Comparison of ENCODE assay signal across 25 mouse cellular contexts in genomic region chr3:83147273-83148054, GRCm38 (mm10). TPM values are rescaled to one million over a fixed set of nuclear protein-coding genes. Genes with fewer than 3 reads are reported as not detected.
A peak's percentile ranks its signal among the peaks of the same experiment; 100 is the strongest.
DNase-seq lines count a peak whose midpoint lies in the region; ATAC-seq lines count a peak whose summit lies in the region.
"Had no signal": no experiment of that assay in that cellular context is flagged by ENCODE, and none has a peak within 500 bp of the region (broad histone marks: within the 10 kb centered on the region; RNA-seq: fewer than 3 reads in every experiment).

No protein-coding gene starts in this region.

- intact Hi-C loops in left cerebral cortex, postnatal 25 days (cut with DNase I) = no loop called here

- peak overlapping the region; percentile 12; the same call in 1 of the 2 replicates for H3K9ac ChIP-seq in hindbrain, embryonic 14.5 days
- H3K9ac ChIP-seq in midbrain, embryonic 14.5 days (replicated peaks; ENCODE audit: low read length) = no peak overlapping the region
- H3K9ac ChIP-seq: heart, embryonic 13.5 days; limb, embryonic 15.5 days; liver, embryonic 15.5 days; lung, embryonic 15.5 days; midbrain, embryonic 12.5 days; stomach, embryonic 15.5 days had no signal

- no peak for DNase-seq in hindbrain, embryonic 14.5 days (ENCODE audit: low spot score)
- DNase-seq in midbrain, embryonic 14.5 days = no peak
- no peak for DNase-seq in left cerebral cortex, postnatal 25 days (ENCODE audit: low spot score in 2 of 2)
- DNase-seq in right cerebral cortex, postnatal 36 days (ENCODE audit: low spot score in 2 of 2) = no peak
- DNase-seq: adrenal gland, adult 2 months; cerebellum, adult 11 months; cerebellum, adult 9-11 months; gastrocnemius, postnatal 36 days; heart, adult 2 months; heart, postnatal 14 days; kidney, adult 2 months; layer of hippocampus, adult 9-11 months; left cerebral cortex, postnatal 4 days; thymus, postnatal 25 days had no signal

- WGBS in hindbrain, embryonic 14.5 days = 67% methylated on average over 6 of the region's 6 CpGs
- 75% methylated on average over 6 of the region's 6 CpGs for WGBS in midbrain, embryonic 14.5 days

- no peaks in the 10 kb centered on the region for H3K9me3 ChIP-seq in megakaryocyte, embryonic 14.5 days
- no peaks in the 10 kb centered on the region for H3K9me3 ChIP-seq in hindbrain, embryonic 14.5 days (ENCODE audit: control insufficient read depth, low read length)
- no peaks in the 10 kb centered on the region for H3K9me3 ChIP-seq in midbrain, embryonic 14.5 days (ENCODE audit: control insufficient read depth, low read length)
- H3K9me3 ChIP-seq: heart, embryonic 13.5 days; limb, embryonic 15.5 days; liver, embryonic 15.5 days; lung, embryonic 15.5 days; midbrain, embryonic 12.5 days; stomach, embryonic 15.5 days had no signal

- peak overlapping the region; percentile 43 for H3K27ac ChIP-seq in hindbrain, embryonic 14.5 days
- peak overlapping the region; percentile 55; the same call in 1 of the 2 replicates for H3K27ac ChIP-seq in midbrain, embryonic 14.5 days (replicated peaks; ENCODE audit: low read depth, low read length)
- H3K27ac ChIP-seq: heart, adult 2 months; heart, embryonic 13.5 days; kidney, postnatal 0 days; limb, embryonic 15.5 days; liver, embryonic 15.5 days; lung, embryonic 15.5 days; midbrain, embryonic 12.5 days; stomach, embryonic 15.5 days had no signal

- H3K27me3 ChIP-seq in megakaryocyte, embryonic 14.5 days (replicated peaks) = peaks cover 2% of the 10 kb centered on the region
- no peaks in the 10 kb centered on the region for H3K27me3 ChIP-seq in hindbrain, embryonic 14.5 days (ENCODE audit: control insufficient read depth, insufficient read depth, low read length)
- H3K27me3 ChIP-seq in midbrain, embryonic 14.5 days (ENCODE audit: control insufficient read depth, insufficient read depth, low read length) = no peaks in the 10 kb centered on the region
- H3K27me3 ChIP-seq: heart, embryonic 13.5 days; limb, embryonic 15.5 days; liver, embryonic 15.5 days; lung, embryonic 15.5 days; midbrain, embryonic 12.5 days; stomach, embryonic 15.5 days had no signal

- H3K4me3 ChIP-seq in megakaryocyte, embryonic 14.5 days (replicated peaks) = peak overlapping the region; percentile 33
- H3K4me3 ChIP-seq in hindbrain, embryonic 14.5 days (replicated peaks; ENCODE audit: low read length) = no peak overlapping the region
- no peak overlapping the region for H3K4me3 ChIP-seq in midbrain, embryonic 14.5 days (replicated peaks; ENCODE audit: low read depth, low read length)
- H3K4me3 ChIP-seq: heart, adult 2 months; heart, embryonic 13.5 days; limb, embryonic 15.5 days; liver, embryonic 15.5 days; lung, embryonic 15.5 days; midbrain, embryonic 12.5 days; stomach, embryonic 15.5 days had no signal

- H3K36me3 ChIP-seq in megakaryocyte, embryonic 14.5 days (replicated peaks; ENCODE audit: low read length) = no peaks in the 10 kb centered on the region
- H3K36me3 ChIP-seq in hindbrain, embryonic 14.5 days (replicated peaks; ENCODE audit: control insufficient read depth, insufficient read depth) = no peaks in the 10 kb centered on the region
- H3K36me3 ChIP-seq in midbrain, embryonic 14.5 days (ENCODE audit: control insufficient read depth, insufficient read depth, low read length) = no peaks in the 10 kb centered on the region
- H3K36me3 ChIP-seq: heart, embryonic 13.5 days; limb, embryonic 15.5 days; liver, embryonic 15.5 days; lung, embryonic 15.5 days; midbrain, embryonic 12.5 days; stomach, embryonic 15.5 days had no signal

- H3K4me1 ChIP-seq in megakaryocyte, embryonic 14.5 days = no peaks in the 10 kb centered on the region
- H3K4me1 ChIP-seq in hindbrain, embryonic 14.5 days (replicated peaks; ENCODE audit: control insufficient read depth, insufficient read depth, low read length) = peaks cover 8% of the 10 kb centered on the region
- H3K4me1 ChIP-seq in midbrain, embryonic 14.5 days (ENCODE audit: control insufficient read depth, insufficient read depth, low read length) = peaks cover 9% of the 10 kb centered on the region; the same call in 1 of the 2 replicates
- H3K4me1 ChIP-seq: heart, embryonic 13.5 days; limb, embryonic 15.5 days; liver, embryonic 15.5 days; stomach, embryonic 15.5 days had no signal

- no peak for ATAC-seq in megakaryocyte, adult 5-6 weeks (ENCODE audit: poor library complexity, severe bottlenecking)
- peak; percentile 48; the same call in 1 of the 2 replicates for ATAC-seq in hindbrain, embryonic 14.5 days (ENCODE audit: low FRiP score)
- no peak; the same call in 1 of the 2 replicates for ATAC-seq in midbrain, embryonic 14.5 days (ENCODE audit: low FRiP score, low TSS enrichment)
- no peak for ATAC-seq in megakaryocyte-erythroid progenitor cell, adult 5-6 weeks (replicated peaks; ENCODE audit: low FRiP score, low TSS enrichment, poor library complexity, severe bottlenecking)

- H3K4me2 ChIP-seq in hindbrain, embryonic 14.5 days (replicated peaks) = no peak overlapping the region
- H3K4me2 ChIP-seq in midbrain, embryonic 14.5 days (ENCODE audit: low read length) = no peak overlapping the region
- H3K4me2 ChIP-seq: heart, embryonic 13.5 days; limb, embryonic 15.5 days; liver, embryonic 15.5 days; lung, embryonic 15.5 days; midbrain, embryonic 12.5 days; stomach, embryonic 15.5 days had no signal

RNA-seq across cellular contexts. Expression of gene Dchs2, which starts 19.7 kb away (rescaled TPM):
- not detected in 2 replicates for polyA plus RNA-seq in megakaryocyte, embryonic 14.5 days (2012; ENCODE audit: insufficient read depth, low replicate concordance)
- not detected in 2 replicates for total RNA-seq in megakaryocyte, adult 5-6 weeks (2015)
- not detected in 2 replicates for total RNA-seq in megakaryocyte, adult 5-6 weeks (2017)
- polyA plus RNA-seq in hindbrain, embryonic 14.5 days (2014; fragmentation: Nextera tagmentation; extraction: Ambion mirVana) = 2.1 and 2.3 TPM in 2 replicates
- 1.2 and 1.8 TPM in 2 replicates for polyA plus RNA-seq in midbrain, embryonic 14.5 days (2014; fragmentation: Nextera tagmentation; extraction: Ambion mirVana)
- total RNA-seq in left cerebral cortex, postnatal 25 days (2021) = 1 to 10 TPM; 2.2 to 4.7 TPM
- not detected in 2 replicates for total RNA-seq in megakaryocyte-erythroid progenitor cell, adult 5-6 weeks (2014; fragmentation: Nextera tagmentation)
- not detected in 2 replicates for total RNA-seq in megakaryocyte-erythroid progenitor cell, adult 5-6 weeks (2017)
- total RNA-seq: MEL had no signal
